Mouse (Mus musculus) liver, embryonic 12.5 days (tissue): ENCODE data around the gene Fam229a. TPM values are rescaled to one million over a fixed set of nuclear protein-coding genes. Genes with fewer than 3 reads are reported as not detected.
A peak's percentile ranks its signal among the peaks of the same experiment; 100 is the strongest.
"Not testable (repeated sequence)": the region's sequence is repeated elsewhere in the genome, so short reads cannot be mapped to it uniquely, and the experiment has no call there.

ENCODE experiments used
- ATAC-seq: fragments of 200-750 bp; cut with Nextera tagmentation; 2 replicates; pipeline ENCODE4 v1.8.0; 2017; ENCODE audit warnings: moderate number of reproducible peaks, mild to moderate bottlenecking, moderate library complexity
- H3K27ac ChIP-seq: fragments of 300-500 bp; sonication (generic); 2 replicates; pipeline ENCODE4 v1.5.1; 2016; ENCODE audit warnings: mild to moderate bottlenecking
- H3K27me3 ChIP-seq: fragments of 300-500 bp; sonication (generic); replicated peaks from 2 replicates; pipeline ENCODE4 v1.6.1; 2016; ENCODE audit warnings: mild to moderate bottlenecking, moderate library complexity
- H3K36me3 ChIP-seq: fragments of 300-500 bp; sonication (generic); 2 replicates; pipeline ENCODE4 v1.6.1; 2016; ENCODE audit warnings: mild to moderate bottlenecking, moderate library complexity
- H3K4me1 ChIP-seq: fragments of 300-500 bp; sonication (generic); 2 replicates; pipeline ENCODE4 v1.6.1; 2016
- H3K4me2 ChIP-seq: fragments of 300-500 bp; sonication (generic); 2 replicates; pipeline ENCODE4 v1.6.1; 2016; ENCODE audit warnings: mild to moderate bottlenecking, moderate library complexity
- H3K4me3 ChIP-seq: fragments of 300-500 bp; sonication (generic); 2 replicates; pipeline ENCODE4 v1.5.1; 2016; ENCODE audit warnings: mild to moderate bottlenecking, moderate library complexity
- H3K9ac ChIP-seq: fragments of 300-500 bp; sonication (generic); 2 replicates; pipeline ENCODE4 v1.6.1; 2016; ENCODE audit warnings: mild to moderate bottlenecking, moderate library complexity
- H3K9me3 ChIP-seq: fragments of 300-500 bp; sonication (generic); replicated peaks from 2 replicates; pipeline ENCODE4 v1.6.1; 2016; ENCODE audit warnings: mild to moderate bottlenecking, moderate library complexity
- WGBS: fragments of 180-500 bp; shearing (Covaris S2); methylation state at CpG from one replicate; pipeline ENCODE4 v1.1.7; 2016; ENCODE audit not compliant: insufficient replicate concordance; 5-methylcytosine and 5-hydroxymethylcytosine counted together
- polyA plus RNA-seq: library from polyadenylated mRNA; unstranded; fragments of >200 nt; fragmentation: Nextera tagmentation; extraction: Ambion mirVana; gene quantifications from 2 replicates; pipeline ENCODE4 v1.2.1, GENCODE M21; 2016

Fam229a gene
- polyA plus RNA-seq, 1 experiment from 2014 or later, result not detected

DNA sequence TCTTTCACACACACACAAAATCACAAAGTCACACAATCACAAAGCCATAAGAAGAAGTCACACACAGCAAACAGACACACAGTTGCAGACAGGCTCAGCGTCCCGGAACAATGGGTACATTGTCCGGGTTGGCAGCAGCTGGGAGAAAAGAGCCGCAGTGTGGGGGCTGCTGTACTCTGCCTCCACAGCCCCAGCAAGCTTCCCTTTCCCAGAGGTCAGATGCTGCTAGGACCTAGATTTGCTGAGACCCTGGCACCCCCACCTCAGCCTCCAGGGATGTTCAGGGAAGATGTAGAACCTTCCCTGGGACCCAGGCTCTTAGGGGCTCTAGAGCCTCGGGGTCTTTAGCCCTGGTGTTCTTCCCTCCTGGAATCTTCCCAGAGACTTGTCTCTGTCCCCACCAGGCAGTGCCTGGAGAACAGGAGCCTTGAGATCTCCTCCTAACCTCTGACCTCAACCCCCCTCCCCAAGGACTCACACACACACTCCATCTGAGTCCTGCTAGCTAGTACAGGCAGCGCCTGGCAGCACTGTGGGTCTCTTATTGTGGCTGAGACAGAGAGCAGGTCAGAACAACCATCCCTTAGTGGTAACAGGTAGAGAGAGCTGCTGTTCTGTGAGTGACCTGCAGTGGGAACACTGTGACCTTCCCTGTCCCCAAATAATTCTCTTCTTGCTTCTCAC is 20.6 kb downstream of the Fam229a start:
- H3K27me3 ChIP-seq, result peaks cover 59% of the 10 kb centered on the region
- no peak overlapping the region for H3K9ac ChIP-seq
- H3K27ac ChIP-seq, result no peak overlapping the region
- peaks cover 18% of the 10 kb centered on the region for H3K36me3 ChIP-seq
- H3K9me3 ChIP-seq, result no peaks in the 10 kb centered on the region
- H3K4me1 ChIP-seq, result peaks cover 42% of the 10 kb centered on the region
- WGBS, result 58% methylated on average over 6 of the region's 6 CpGs
- H3K4me2 ChIP-seq, result no peak overlapping the region
- no peak overlapping the region for H3K4me3 ChIP-seq
- ATAC-seq, result no peak

- Histone ChIP-seq H3K4me1 (peaks cover 34% of the 10 kb centered on the region), H3K4me3 (peak within 1 kb of the TSS; percentile 73), H3K9me3 (no peaks in the 10 kb centered on the region), H3K27me3 (peaks cover 52% of the 10 kb centered on the region), H3K36me3 (peaks cover 34% of the 10 kb centered on the region), H3K9ac (peak within 1 kb of the TSS; percentile 91), H3K4me2 (peak within 1 kb of the TSS; percentile 98), H3K27ac (peak within 1 kb of the TSS; percentile 77)
- WGBS, result 5% methylated on average over 46 of the region's 47 CpGs
- peak; percentile 75 for ATAC-seq
These were observed 22.2 kb downstream of the Fam229a start, which contains the start of gene Marcksl1 for GRCm38 (mm10) chr4:129513086-129513767. Gene Marcksl1, plus strand, starts transcription at chr4:129513581.

GRCm38 (mm10) chr4:129513891-129514290 is 22.9 kb downstream of the Fam229a start:
- Histone ChIP-seq H3K9ac (peak overlapping the region; percentile 91), H3K36me3 (peaks cover 41% of the 10 kb centered on the region), H3K27ac (peak overlapping the region; percentile 77), H3K27me3 (peaks cover 46% of the 10 kb centered on the region), H3K4me3 (peak overlapping the region; percentile 73), H3K4me2 (peak overlapping the region; percentile 98), H3K9me3 (no peaks in the 10 kb centered on the region), H3K4me1 (peaks cover 33% of the 10 kb centered on the region)
- WGBS, result 0% methylated on average over 55 of the region's 57 CpGs
- ATAC-seq, result peak; percentile 36; the same call in 1 of the 2 replicates

GRCm38 (mm10) chr4:129514300-129514898 is 23.4 kb downstream of the Fam229a start:
- ATAC-seq, result peak; percentile 59
- H3K27me3 ChIP-seq, result peaks cover 41% of the 10 kb centered on the region
- peak overlapping the region; percentile 98 for H3K4me2 ChIP-seq
- 2% methylated on average over 35 of the region's 35 CpGs for WGBS
- peak overlapping the region; percentile 73 for H3K4me3 ChIP-seq
- peaks cover 46% of the 10 kb centered on the region for H3K36me3 ChIP-seq
- H3K27ac ChIP-seq, result peak overlapping the region; percentile 77
- H3K4me1 ChIP-seq, result peaks cover 30% of the 10 kb centered on the region
- H3K9ac ChIP-seq, result peak overlapping the region; percentile 91
- no peaks in the 10 kb centered on the region for H3K9me3 ChIP-seq

- Histone ChIP-seq H3K4me3 (no peak overlapping the region), H3K9me3 (no peaks in the 10 kb centered on the region), H3K27ac (0 out of 2 replicates have a peak overlapping the region, but pooled peaks have one; percentile 6), H3K4me1 (peaks cover 30% of the 10 kb centered on the region), H3K27me3 (peaks cover 24% of the 10 kb centered on the region), H3K4me2 (no peak overlapping the region), H3K36me3 (peaks cover 71% of the 10 kb centered on the region), H3K9ac (no peak overlapping the region)
- no peak for ATAC-seq
- 41% methylated on average over 2 of the region's 2 CpGs for WGBS
These were observed 25.9 kb downstream of the Fam229a start for GRCm38 (mm10) chr4:129516925-129517324.

GRCm38 (mm10) chr4:129518519-129518918 is 27.5 kb downstream of the Fam229a start:
- WGBS, result 90% methylated on average over 8 of the region's 8 CpGs
- H3K27me3 ChIP-seq, result peaks cover 8% of the 10 kb centered on the region
- no peak overlapping the region for H3K4me2 ChIP-seq
- ATAC-seq, result no peak
- H3K9ac ChIP-seq, result no peak overlapping the region
- peaks cover 20% of the 10 kb centered on the region for H3K4me1 ChIP-seq
- H3K27ac ChIP-seq, result no peak overlapping the region
- no peaks in the 10 kb centered on the region for H3K9me3 ChIP-seq
- peaks cover 87% of the 10 kb centered on the region for H3K36me3 ChIP-seq
- no peak overlapping the region for H3K4me3 ChIP-seq

DNA sequence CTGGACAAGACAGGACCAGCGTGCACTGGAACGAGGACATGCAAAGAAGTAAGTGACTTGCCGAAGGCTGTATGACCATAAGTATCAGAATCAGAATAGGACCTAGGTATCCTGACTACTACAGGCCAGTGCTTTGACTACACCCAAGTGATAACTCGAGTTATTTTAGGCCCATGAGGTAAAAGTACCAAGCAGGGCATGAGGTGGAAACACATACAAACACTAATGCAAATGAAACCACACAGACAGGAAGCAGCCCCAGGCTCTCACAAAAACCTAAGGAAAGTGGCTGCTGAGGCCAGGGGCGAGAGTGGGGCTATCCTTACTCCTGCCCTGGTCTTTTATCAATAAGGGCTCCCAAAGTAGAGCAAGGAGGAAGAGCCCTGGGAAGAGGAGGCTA is 34.3 kb downstream of the Fam229a start:
- no peaks in the 10 kb centered on the region for H3K9me3 ChIP-seq
- H3K9ac ChIP-seq, result no peak overlapping the region
- no peak overlapping the region for H3K27ac ChIP-seq
- 0 out of 2 replicates have a peak, but pooled peaks cover 4% of the 10 kb centered on the region for H3K4me1 ChIP-seq
- H3K27me3 ChIP-seq, result no peaks in the 10 kb centered on the region
- peaks cover 97% of the 10 kb centered on the region for H3K36me3 ChIP-seq
- no peak overlapping the region for H3K4me3 ChIP-seq
- H3K4me2 ChIP-seq, result no peak overlapping the region
- no peak for ATAC-seq
- WGBS, result 87% methylated on average over 5 of the region's 5 CpGs

DNA sequence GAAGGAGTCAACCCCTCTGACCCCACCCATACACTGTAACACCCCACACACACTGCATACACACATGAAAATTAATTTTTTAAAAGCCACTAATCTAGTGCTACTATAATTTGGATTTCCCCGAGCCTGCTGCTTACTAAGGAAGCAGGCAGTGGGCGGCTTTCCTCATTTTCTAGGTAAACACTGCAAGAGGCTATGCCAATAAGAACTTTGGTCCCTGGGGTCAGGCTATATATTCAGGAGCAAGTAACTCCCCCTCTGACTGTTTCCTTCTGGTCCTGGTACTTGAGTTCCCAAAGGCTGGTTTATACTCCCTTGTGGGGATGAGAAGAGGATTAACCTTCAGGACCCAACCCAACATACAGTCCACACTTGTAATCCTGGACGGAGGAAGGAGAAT is 34.9 kb downstream of the Fam229a start:
- no peak for ATAC-seq
- WGBS, result 77% methylated on average over 3 of the region's 3 CpGs
- no peak overlapping the region for H3K27ac ChIP-seq

DNA sequence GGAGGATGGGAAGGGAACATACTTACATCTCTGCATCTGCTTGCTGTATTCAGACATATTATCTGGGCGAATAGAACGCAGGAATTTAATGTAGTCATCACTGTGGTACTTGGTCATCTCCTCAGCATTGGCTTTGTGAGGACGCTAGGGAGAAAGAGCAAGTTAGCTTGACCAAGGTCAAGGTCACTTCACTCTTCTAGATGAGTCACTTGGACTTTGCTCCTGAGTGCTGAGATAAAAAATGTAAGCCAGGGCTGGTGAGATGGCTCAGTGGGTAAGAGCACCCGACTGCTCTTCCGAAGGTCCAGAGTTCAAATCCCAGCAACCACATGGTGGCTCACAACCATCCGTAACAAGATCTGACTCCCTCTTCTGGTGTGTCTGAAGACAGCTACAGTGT is 37.9 kb downstream of the Fam229a start:
- not testable (repeated sequence) for H3K4me3 ChIP-seq

More for the DNA sequence above, 34.9 kb downstream of the Fam229a start:
- H3K36me3 ChIP-seq, result peaks cover 97% of the 10 kb centered on the region
- H3K9me3 ChIP-seq, result no peaks in the 10 kb centered on the region
- H3K27me3 ChIP-seq, result no peaks in the 10 kb centered on the region
- H3K4me1 ChIP-seq, result 0 out of 2 replicates have a peak, but pooled peaks cover 4% of the 10 kb centered on the region
- H3K4me3 ChIP-seq, result no peak overlapping the region
- no peak overlapping the region for H3K9ac ChIP-seq
- no peak overlapping the region for H3K4me2 ChIP-seq

DNA sequence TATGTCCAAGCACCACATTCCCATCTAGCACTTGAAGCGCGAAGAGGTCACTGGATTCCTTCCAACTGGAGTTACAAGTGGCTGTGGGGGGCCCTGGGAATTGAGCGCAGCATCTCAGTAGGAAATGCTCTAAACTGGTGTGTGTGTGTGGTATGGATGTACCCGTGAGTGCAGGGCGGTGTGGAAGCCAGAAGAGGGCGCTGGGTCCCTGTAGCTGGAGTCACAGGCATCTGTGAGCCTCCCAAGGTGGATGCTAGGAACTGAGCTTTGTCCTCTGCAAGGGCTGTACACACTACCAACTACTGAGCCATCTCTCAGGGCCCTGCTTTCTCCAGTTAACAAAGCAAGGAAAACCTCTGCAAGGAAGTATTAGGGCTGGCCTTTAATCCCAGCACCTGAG is 49.0 kb downstream of the Fam229a start:
- H3K36me3 ChIP-seq, result peaks cover 50% of the 10 kb centered on the region
- 87% methylated on average over 6 of the region's 6 CpGs for WGBS
- no peak overlapping the region for H3K4me2 ChIP-seq
- H3K27ac ChIP-seq, result no peak overlapping the region
- ATAC-seq, result no peak
- H3K9me3 ChIP-seq, result no peaks in the 10 kb centered on the region
- no peak overlapping the region for H3K4me3 ChIP-seq
- H3K9ac ChIP-seq, result no peak overlapping the region
- no peaks in the 10 kb centered on the region for H3K27me3 ChIP-seq
- peaks cover 53% of the 10 kb centered on the region for H3K4me1 ChIP-seq

More for the DNA sequence above, 37.9 kb downstream of the Fam229a start:
- peaks cover 95% of the 10 kb centered on the region for H3K36me3 ChIP-seq
- not testable (repeated sequence) for H3K4me1 ChIP-seq, H3K9me3 ChIP-seq, H3K27ac ChIP-seq, H3K27me3 ChIP-seq, ATAC-seq, H3K4me2 ChIP-seq, H3K9ac ChIP-seq
- WGBS, result 87% methylated on average over 6 of the region's 6 CpGs
